Mouse (Mus musculus) T-cell, adult 2 months (primary cell): Measurements from ENCODE around the gene Zfp36.

Source experiments
- DNase-seq: peaks from one replicate; pipeline ENCODE4 v3.0.0; 2022; ENCODE audit warnings: low spot score

Zfp36 gene

DNA sequence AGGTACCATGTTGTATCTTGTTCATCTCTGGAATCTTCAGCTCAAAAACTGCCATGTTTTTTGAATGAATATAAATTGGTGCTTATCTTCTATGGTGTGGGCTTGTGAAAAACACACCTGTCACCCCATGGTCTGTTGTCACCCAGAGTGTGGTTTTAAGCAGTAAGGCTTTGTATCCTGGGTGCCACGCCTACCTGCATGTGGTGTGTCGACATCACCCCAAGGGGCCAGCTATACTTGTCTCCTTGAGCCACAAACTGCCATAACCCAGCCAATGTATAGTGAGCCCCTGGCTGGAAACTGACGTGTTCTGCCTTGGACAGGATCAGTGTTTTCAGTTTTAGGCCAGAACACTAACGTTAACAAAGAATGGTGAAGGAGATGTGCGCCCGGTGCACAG lies 4.1 kb upstream of the Zfp36 start:
- peak; percentile 56 for DNase-seq

- no peak for DNase-seq
Observed at GRCm38 (mm10) chr7:28383606-28384005, 3.6 kb upstream of the Zfp36 start.

DNA sequence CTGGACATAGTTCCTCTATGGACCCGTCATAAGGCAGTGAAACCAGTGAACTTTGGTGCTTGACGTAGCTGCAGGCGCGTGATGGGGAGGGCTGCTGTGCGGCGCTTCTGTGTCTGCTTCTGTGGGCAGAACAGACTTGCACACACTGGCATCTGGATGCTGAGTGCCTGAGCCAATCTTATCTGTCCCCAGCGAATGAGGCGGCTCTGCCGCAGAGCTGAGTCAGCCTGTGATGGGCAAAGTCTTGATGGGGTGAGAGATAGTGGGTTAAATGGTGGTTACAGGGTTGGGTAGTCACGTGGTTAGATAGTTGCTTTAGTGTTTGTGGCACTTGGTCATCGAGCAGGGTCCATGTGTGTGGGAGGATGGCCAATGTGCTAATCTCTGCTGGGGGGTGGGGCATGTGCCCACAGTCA lies 2.9 kb upstream of the Zfp36 start:
- peak; percentile 87 for DNase-seq

DNA sequence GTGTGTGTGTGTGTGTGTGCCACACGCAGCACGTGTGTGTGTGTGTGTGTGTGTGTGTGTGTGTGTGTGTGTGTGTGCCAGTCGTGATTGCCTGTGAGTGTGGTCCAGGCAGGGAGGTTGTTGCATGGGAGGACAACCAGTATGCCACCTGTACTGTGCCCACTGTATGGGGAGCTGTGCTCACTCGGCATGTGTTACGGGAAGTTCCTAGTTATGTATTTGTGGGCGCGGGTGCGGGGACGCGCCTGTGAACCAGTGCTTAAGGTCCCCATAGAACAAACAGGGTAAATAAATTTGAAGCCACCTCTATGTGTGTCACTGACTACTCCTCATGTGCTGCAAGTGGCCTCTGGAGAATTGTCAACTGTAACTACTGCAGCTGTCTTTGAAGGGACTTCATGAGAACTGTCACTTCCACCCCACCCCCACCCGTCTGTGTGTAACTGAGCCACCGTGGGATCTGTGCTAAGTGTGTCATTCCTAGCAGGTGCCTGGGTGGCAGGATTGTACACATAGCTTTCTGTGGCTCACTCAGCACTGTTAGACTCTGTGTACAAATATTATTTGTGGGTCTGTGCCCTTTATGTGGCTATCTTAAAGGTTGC lies 2.4 kb upstream of the Zfp36 start:
- no peak for DNase-seq

- DNase-seq, result peak; percentile 97
Observed at GRCm38 (mm10) chr7:28381938-28382337, 1.9 kb upstream of the Zfp36 start.

DNA sequence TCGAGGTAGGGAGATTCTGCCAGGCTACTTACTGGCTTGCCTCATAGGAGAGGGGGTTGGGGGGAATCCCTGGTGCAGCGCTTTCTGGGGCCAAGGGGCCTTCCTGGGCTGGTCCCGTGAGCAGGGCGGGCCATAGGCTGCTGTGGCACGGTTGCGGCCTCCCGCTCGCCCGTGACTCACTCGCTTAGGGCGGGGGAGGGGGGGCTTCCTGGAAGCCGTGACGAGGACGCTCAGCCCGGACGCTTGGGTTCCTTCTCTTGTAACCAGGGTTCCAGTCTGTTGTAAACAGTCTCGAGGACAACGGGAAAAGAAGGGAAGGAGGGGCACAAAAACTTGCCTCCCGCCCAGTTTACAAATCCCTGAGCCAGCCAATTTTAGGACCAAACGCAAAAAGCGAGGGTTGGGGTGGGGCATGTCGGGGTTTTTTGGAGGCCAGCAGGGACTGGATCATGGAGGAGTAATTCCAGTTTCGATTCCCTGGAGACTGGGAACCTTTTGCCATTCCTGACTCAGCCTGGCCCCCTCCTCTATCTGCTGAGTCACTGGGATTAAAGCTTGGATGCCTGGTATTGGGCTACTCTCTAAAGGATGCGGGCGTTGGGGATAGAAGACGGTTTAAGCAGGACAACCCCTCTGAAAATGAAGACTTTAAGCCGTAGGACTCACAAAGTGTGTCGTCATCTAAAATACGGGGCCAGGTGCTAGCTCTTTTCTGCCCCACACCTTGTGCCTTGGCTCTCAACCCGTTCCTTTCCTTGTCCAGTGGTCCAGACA lies 1.2 kb upstream of the Zfp36 start:
- peak; percentile 95 for DNase-seq

GRCm38 (mm10) chr7:28378769-28379651 lies 1.0 kb downstream of the Zfp36 start:
- DNase-seq, result peak; percentile 93

- peak; percentile 47 for DNase-seq
Observed at GRCm38 (mm10) chr7:28378066-28378690, 1.9 kb downstream of the Zfp36 start.

- peak; percentile 22 for DNase-seq
Observed at GRCm38 (mm10) chr7:28377190-28378065, 2.6 kb downstream of the Zfp36 start.

DNA sequence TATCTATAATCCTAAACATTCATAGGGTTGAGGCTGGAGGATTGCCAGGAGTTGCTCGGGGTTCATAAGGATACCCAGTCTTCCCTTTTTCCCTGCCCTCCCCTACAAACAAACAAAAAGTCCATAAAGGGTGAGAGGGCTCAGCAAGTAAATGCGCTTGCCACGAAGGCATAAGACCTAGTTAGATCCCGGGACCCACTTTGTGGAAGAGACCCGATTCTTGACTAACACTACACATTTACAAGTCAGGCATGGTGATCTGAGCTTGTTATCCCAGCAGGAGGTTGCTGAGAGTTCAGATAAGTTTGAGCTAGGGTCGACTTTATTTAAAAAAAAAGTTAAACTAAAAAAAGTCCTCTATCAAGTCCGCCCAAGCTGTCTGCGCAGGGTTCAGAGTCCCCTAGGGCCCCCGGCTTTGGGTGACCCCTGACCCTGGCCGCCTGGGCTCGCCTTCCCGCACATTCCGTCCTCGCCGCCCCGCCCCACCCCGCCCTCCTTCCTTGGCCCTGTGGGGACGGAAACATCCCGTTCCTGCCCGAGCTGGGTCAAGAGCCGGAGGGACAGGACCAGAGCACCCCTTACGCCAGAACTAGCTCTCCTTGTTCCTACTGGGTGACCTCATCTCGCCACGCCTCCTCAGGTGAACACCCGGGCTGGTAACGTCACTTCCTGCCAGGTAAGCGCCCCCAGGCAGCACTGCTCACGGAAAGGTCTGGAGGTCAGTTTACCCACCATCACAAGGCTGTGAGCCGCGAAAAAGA lies 3.9 kb downstream of the Zfp36 start:
- peak; percentile 78 for DNase-seq

GRCm38 (mm10) chr7:28375176-28375921 lies 4.7 kb downstream of the Zfp36 start:
- DNase-seq, result peak; percentile 94

DNA sequence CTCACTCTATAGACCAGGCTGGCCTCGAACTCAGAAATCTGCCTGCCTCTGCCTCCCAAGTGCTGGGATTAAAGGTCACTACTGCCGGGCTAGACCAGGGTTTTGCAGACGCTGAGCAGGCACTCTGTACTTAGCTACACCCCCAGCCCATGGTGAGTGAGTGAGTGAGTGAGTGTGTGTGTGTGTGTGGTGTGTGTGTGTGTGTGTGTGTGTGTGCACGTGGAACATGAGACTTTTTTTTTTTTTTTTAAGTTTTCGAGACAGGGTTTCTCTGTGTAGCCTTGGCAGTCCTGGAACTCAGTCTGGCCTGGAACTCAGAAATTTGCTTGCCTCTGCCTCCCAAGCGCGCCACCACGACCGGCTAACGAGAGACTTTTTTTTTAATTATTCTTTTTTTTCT lies 5.4 kb downstream of the Zfp36 start:
- peak; percentile 20 for DNase-seq

DNA sequence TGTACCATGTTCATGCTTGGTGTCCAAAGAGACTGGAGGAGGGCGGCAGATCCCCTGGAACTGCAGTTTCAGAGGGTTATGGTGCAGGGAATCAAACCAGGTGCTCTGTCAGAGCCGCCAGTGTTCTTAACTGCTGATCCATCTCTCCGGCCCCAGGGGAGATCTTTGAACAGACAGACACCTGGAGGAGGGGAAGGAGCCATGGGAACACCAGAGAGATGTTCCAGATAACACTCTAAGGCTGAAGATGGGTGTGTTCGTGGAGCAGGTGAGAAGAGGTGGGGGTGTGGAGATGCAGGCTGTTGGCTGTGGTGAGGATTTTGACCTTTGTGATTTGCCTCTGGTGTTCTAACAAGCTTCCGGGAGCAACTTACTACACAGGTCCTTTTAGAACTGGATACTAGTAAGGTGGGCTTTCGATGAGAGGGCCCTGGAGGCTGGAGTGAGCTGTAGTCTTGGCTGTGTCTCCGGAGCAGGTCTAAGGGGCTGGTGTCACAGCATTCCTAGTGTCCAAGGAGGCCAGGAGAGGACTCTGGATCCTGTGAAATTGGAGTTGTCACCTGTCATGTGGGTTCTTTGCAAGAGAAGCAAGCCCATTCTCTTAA lies 6.1 kb downstream of the Zfp36 start:
- no peak for DNase-seq

GRCm38 (mm10) chr7:28373131-28373581 lies 6.9 kb downstream of the Zfp36 start:
- DNase-seq, result peak; percentile 88

DNA sequence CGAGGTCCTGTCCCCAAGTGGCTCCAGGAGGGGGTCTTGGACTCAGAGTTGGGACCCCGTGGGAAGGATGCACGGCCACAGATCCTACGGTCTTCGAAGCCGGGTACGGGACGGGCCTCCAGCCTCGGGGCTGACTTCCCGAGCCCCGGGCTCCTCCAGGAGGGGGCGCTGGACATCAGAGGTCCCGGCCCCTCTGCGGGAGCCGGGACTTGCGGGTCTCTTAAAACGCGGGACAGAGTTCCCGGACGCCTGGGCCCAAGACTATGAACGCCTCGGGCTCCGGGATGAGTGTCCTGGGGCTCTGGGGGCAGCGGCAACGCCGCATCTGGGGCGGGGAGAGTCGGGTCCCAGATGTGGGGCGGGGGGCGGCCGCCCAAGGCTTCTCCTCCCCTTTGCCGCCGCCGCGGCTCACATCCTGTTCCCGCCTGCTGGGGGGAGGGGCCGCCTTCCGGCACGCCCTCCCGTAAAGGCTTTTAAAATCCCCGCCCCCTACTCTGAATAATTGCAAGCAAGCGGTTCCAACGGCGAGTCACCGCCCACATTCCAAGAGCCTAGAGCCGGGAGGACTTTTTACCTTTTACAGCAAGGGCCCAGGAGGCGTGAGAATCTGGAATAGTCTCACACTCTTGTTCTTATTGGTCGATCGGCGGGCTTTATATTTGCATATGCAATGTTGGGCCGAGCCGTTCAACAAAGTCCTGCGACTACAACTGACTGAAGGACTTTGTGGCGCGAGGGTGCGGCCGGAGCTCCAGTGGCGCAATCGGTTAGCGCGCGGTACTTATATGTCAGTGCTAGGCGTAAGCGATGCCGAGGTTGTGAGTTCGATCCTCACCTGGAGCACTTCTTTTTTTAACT lies 7.6 kb downstream of the Zfp36 start, which contains the start of gene Plekhg2:
TSS of gene Plekhg2 (minus strand) at position 349 of the 858 bp plus-strand sequence.
- peak; percentile 98 for DNase-seq

GRCm38 (mm10) chr7:28371514-28371989 lies 8.5 kb downstream of the Zfp36 start:
- DNase-seq, result peak; percentile 42

DNA sequence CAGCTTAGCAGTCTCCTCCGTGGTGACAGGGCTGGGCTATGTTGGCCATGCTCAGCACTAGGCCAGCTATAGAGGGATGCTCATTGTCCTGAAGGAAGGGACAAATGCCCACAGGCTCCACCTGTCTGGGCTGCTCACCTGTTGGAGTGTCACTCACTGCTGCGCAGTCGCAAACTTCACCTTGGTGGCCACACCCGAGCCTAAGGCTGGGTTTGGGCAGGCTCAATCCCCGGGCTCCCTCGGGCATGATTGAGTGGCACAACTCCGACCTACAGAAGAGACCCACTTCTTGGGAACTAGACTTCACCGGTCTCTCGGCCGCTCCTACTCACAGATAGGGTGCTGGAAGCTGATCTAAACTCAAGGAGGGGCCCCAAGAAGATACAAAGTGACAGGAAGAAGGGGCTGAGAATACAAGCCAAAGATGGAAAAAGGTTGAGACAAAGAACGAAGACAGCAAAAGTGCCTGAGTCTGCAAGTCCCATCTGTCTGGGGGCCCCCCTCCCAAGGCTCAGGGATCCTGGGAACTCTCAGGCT lies 9.0 kb downstream of the Zfp36 start:
- DNase-seq, result peak; percentile 8

GRCm38 (mm10) chr7:28370051-28370450 lies 10.0 kb downstream of the Zfp36 start:
- DNase-seq, result no peak
